Comparison of ENCODE assay signal across 23 mouse cellular contexts in the genomic region with DNA sequence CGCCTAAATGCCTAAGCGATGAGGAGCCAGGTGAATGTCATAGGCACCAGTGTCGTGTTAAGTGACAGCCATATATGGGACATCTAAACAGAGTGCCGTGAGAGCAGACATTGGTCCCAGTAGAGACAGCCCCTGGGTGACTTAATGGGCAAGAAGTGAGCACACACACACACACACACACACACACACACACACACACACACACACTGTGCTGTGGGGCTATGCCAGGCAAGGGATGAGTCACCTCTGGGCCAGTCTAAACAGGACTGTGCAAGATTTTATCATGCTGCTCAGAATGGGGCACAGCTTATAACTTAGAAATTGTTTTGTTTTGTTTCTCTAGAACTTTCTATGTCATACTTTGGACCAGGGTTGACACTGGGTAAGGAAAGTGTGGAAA. TPM values are rescaled to one million over a fixed set of nuclear protein-coding genes. Genes with fewer than 3 reads are reported as not detected.
DNase-seq lines count a peak whose midpoint lies in the region; ATAC-seq lines count a peak whose summit lies in the region.
"Had no signal": no experiment of that assay in that cellular context is flagged by ENCODE, and none has a peak within 500 bp of the region (broad histone marks: within the 10 kb centered on the region; RNA-seq: fewer than 3 reads in every experiment).

No protein-coding gene starts in this region.

- H3K4me2 ChIP-seq in stomach, embryonic 14.5 days (replicated peaks; ENCODE audit: low read depth, low read length): no peak overlapping the region
- H3K4me2 ChIP-seq: limb, embryonic 12.5 days; liver, embryonic 15.5 days; midbrain, embryonic 11.5 days had no signal

- H3K4me3 ChIP-seq in stomach, embryonic 14.5 days (ENCODE audit: low read depth, low read length): no peak overlapping the region
- H3K4me3 ChIP-seq: erythroblast, embryonic 14.5 days; gastrocnemius, adult 2 months; heart, embryonic 10.5 days; layer of hippocampus, adult 2 months; limb, embryonic 12.5 days; liver, embryonic 15.5 days had no signal

- H3K9ac ChIP-seq in stomach, embryonic 14.5 days (replicated peaks; ENCODE audit: low read depth, low read length): no peak overlapping the region
- H3K9ac ChIP-seq: limb, embryonic 12.5 days; liver, embryonic 15.5 days had no signal

- no peak overlapping the region for H3K27ac ChIP-seq in stomach, embryonic 14.5 days (ENCODE audit: low read length)
- H3K27ac ChIP-seq: gastrocnemius, adult 2 months; heart, embryonic 10.5 days; layer of hippocampus, adult 2 months; limb, embryonic 12.5 days; liver, embryonic 15.5 days had no signal

- H3K27me3 ChIP-seq in stomach, embryonic 14.5 days (ENCODE audit: control insufficient read depth, insufficient read depth, low read length): no peaks in the 10 kb centered on the region
- H3K27me3 ChIP-seq: limb, embryonic 12.5 days had no signal

- H3K9me3 ChIP-seq in stomach, embryonic 14.5 days (ENCODE audit: control insufficient read depth, low read depth, low read length): no peaks in the 10 kb centered on the region
- H3K9me3 ChIP-seq: heart, embryonic 10.5 days; limb, embryonic 12.5 days; liver, embryonic 15.5 days had no signal

- ATAC-seq in stomach, embryonic 14.5 days (ENCODE audit: insufficient number of reproducible peaks, insufficient read depth, low FRiP score, low read depth): 0 out of 2 replicates have a peak, but pooled peaks have one; percentile 40
- ATAC-seq: forebrain, embryonic 16.5 days; hindbrain, embryonic 16.5 days had no signal

- DNase-seq in adrenal gland, adult 2 months: peak; percentile 77
- no peak for DNase-seq in adrenal gland, adult 18-20 months (ENCODE audit: low spot score in 2 of 2)
- peak; percentile 86 for DNase-seq in 3T3-L1 (ENCODE audit: low read depth, low spot score)
- peak; percentile 64 for DNase-seq in adrenal gland, postnatal 10 days
- DNase-seq in spleen, adult 18-20 months: no peak
- DNase-seq in B cell, adult 2 months: no peak
- DNase-seq in right cerebral cortex, adult 18-20 months: no peak
- DNase-seq: cerebellum, adult 9-10 months; gastrocnemius, adult 2 months; heart, postnatal 14 days; lung, postnatal 4 days; retina, postnatal 1 day; thymus, adult 18-20 months had no signal

- no peaks in the 10 kb centered on the region for H3K36me3 ChIP-seq in stomach, embryonic 14.5 days (ENCODE audit: control insufficient read depth, insufficient read depth, low read length)
- H3K36me3 ChIP-seq: heart, embryonic 10.5 days; limb, embryonic 12.5 days; liver, embryonic 15.5 days had no signal

- WGBS in stomach, embryonic 14.5 days: 82% methylated on average over 4 of the region's 4 CpGs

- H3K4me1 ChIP-seq in stomach, embryonic 14.5 days (ENCODE audit: control insufficient read depth, insufficient read depth, low read length): 0 out of 2 replicates have a peak, but pooled peaks cover 3% of the 10 kb centered on the region
- H3K4me1 ChIP-seq: liver, embryonic 15.5 days had no signal

RNA-seq across cellular contexts. Expression of gene Htr1d, which starts 10.7 kb away (rescaled TPM):
- not detected for total RNA-seq in adrenal gland, adult 2 months (2021)
- 0.07 TPM in 1 of 2 replicates, not detected in the other for polyA plus RNA-seq in adrenal gland, adult 2 months (2012; rRNA removed)
- total RNA-seq in adrenal gland, adult 18-20 months (2021): under 1 TPM in 1 of 2 experiments, not detected in 1; 0.35 TPM
- total RNA-seq in adrenal gland, postnatal 10 days (2021): under 1 TPM; 0.15 to 0.24 TPM
- 0.31 and 0.42 TPM in 2 replicates for polyA plus RNA-seq in stomach, embryonic 14.5 days (2014; fragmentation: Nextera tagmentation; extraction: Ambion mirVana)
- total RNA-seq: gastrocnemius, adult 2 months; heart, postnatal 14 days; neutrophil, adult 5-6 weeks had no signal
- polyA plus RNA-seq: erythroblast, embryonic 14.5 days; liver, embryonic 15.5 days had no signal

RNA-seq across cellular contexts. Expression of gene 6030445D17Rik, which starts 28.0 kb away (rescaled TPM):
- total RNA-seq in adrenal gland, adult 2 months (2021): not detected
- 0.18 and 0.36 TPM in 2 replicates for polyA plus RNA-seq in adrenal gland, adult 2 months (2012; rRNA removed)
- under 1 TPM; 0.45 to 0.46 TPM for total RNA-seq in adrenal gland, adult 18-20 months (2021)
- total RNA-seq in adrenal gland, postnatal 10 days (2021): under 1 TPM; 0.24 to 0.39 TPM
- 0.46 and 0.48 TPM in 2 replicates for polyA plus RNA-seq in stomach, embryonic 14.5 days (2014; fragmentation: Nextera tagmentation; extraction: Ambion mirVana)
- total RNA-seq: neutrophil, adult 5-6 weeks had no signal
- polyA plus RNA-seq: erythroblast, embryonic 14.5 days had no signal

RNA-seq across cellular contexts. Expression of gene Luzp1, which starts 35.5 kb away (rescaled TPM):
- total RNA-seq in adrenal gland, adult 2 months (2021): 10 to 100 TPM; 29.3 to 37.1 TPM
- polyA plus RNA-seq in adrenal gland, adult 2 months (2012; rRNA removed): 3.9 and 4.4 TPM in 2 replicates
- total RNA-seq in adrenal gland, adult 18-20 months (2021): 10 to 100 TPM; 32.0 to 41.5 TPM
- total RNA-seq in adrenal gland, postnatal 10 days (2021): 10 to 100 TPM; 34.0 to 36.8 TPM
- polyA plus RNA-seq in stomach, embryonic 14.5 days (2014; fragmentation: Nextera tagmentation; extraction: Ambion mirVana): 114 and 128 TPM in 2 replicates

Comparison
In these comparisons a context has a peak if more than half of its experiments do, and no peak if none do; other contexts are left out.
1. DNase-seq: peak in adrenal gland, adult 2 months (single experiment), 3T3-L1 (single experiment) and adrenal gland, postnatal 10 days (single experiment); none in adrenal gland, adult 18-20 months (0 of 2), spleen, adult 18-20 months (0 of 2), B cell, adult 2 months (0 of 2) and right cerebral cortex, adult 18-20 months (single experiment).